Mouse (Mus musculus): Measurements from ENCODE around the gene Agfg2. TPM values are rescaled to one million over a fixed set of nuclear protein-coding genes. Genes with fewer than 3 reads are reported as not detected.
"Not testable (repeated sequence)": the region's sequence is repeated elsewhere in the genome, so short reads cannot be mapped to it uniquely, and the experiment has no call there.

Agfg2 gene
- polyA plus RNA-seq, 1 experiment = 46.9 TPM

DNA sequence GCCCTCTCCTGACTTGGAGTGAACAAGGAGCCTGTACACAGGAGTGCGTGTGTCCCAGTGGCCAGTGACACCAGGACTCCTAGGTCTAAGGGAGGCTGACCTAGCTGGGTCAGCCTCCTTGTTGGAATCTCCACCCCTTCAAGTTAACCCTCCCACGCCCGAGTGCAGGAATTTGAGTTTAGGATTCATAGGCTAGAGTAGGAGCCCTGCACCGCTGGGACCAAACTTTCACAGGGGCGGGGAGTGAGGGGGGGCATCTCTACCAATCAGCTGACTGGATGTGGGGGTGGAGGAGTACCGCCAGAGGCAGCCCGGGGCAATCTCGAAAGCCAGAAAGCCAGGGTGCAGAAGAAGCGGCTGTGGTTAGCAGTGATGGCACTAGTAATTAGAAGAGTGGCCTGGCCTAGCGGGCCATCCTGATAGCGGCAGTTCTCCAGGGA is 38.9 kb downstream of the Agfg2 start, which contains the start of gene Irs3:
Gene Irs3, minus strand, starts transcription at position 63 of the 440 bp plus-strand sequence.
- no peak for DNase-seq (ENCODE audit: low read depth)

DNA sequence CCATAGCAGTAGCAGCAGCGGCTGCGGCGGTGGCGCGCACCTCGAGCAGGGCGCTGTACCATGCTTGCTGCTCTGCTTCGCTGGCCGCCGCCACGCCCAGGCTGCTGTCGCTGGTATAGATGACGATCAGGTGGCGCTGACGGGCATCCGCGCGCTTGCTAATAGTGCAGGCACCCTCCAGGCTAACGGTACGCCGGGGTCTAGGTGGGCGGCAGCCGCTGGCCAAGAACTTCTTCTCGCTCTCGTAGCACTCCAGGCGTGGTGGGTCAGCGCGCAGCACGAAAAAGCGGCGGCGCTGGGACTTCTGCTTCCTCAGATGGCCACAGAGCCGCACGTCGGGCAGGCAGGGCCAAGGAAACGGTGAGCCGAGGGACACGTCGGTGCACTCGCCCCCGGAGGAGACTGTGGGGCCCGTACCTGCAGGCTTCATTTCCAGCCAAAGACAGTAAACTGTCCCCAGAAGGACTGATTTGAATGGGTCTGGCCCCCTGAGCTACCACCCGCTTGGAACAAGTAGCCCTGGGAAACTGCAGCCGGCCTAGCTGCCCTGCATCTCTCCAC is 39.4 kb downstream of the Agfg2 start:
- DNase-seq (ENCODE audit: low read depth) = no peak

DNA sequence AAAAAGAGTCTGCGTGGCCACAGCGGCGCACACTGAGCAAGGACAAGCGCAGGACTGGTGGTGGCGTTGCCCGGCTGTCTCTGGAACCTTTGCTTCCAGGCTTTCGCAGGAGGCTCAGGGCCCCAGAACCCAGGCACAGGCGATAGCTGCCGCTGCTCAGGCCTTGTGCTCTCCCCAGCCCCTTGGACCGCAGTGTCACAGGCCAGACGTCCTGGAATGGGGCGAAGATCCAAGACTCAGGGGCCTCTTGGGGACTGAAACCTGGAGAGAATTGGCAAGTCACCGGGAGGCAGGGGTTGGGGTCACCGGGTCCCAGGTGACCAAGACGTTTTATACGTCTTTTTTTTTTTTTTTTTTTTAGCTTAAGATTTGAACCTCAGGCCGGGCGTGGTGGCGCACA is 40.0 kb downstream of the Agfg2 start:
- DNase-seq (ENCODE audit: low read depth) = no peak

DNA sequence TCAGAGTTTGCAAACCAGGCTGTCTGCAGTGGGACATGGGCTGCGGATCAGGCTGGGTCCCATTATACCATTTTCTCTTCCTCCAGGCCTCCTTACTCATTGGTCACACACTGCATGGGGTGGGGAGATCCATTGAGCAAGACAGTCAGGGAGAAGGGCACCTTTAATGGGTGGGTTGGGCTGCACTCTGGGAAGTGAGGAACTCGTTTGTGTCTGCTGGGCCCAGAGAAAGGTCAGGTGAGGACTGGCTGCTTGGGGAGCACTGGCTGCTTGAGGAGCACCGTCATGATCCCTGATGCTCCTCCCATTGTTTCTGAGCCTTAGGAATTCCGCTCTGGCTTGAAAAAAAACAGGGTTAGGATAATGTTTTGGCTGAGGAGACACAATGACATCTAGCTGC is 41.6 kb downstream of the Agfg2 start:
- DNase-seq (ENCODE audit: low read depth) = no peak

DNA sequence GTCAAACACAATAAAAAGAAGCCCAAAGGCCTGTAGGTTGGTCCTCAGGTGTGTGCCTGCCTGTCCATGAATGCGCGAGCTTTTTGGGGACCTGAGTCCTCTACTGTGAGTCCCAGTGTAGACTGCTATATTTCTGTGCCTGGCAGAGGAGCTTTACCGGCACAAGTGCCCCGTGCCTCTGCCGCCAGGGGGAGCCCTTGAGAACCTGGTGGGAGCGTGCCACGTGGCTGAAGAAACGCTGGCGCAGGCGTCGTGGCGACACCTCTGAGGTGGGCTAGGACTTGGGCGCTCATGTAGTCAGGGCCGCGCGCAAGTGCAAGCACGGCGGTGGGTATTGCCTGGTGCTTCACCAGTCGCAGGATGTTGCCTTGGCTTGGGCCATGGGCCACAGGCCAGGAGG is 43.5 kb downstream of the Agfg2 start, which contains the start of gene Sap25:
Gene Sap25, plus strand, starts transcription at position 281 of the 400 bp plus-strand sequence.
- no peak for DNase-seq (ENCODE audit: low read depth)

DNA sequence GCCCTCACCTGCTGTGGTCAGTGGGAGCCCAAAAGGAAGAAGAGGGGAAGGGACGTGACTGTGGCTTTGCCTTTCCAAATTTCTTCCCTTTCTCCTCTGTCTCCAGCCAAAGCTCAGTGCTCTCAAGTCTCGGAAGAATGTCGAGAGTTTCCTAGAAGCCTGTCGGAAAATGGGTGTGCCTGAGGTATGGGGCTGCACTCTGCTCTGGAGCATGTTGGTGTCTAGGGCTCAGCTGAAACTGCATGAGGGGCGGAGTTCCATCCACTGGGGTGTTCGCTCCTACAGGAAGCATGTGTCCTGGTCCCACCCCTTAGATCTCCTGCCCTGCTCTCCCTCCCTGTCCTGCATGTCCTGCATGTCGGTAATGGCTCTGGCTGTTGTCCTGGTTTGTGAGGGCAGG is 45.1 kb downstream of the Agfg2 start:
- DNase-seq (ENCODE audit: low read depth) = no peak

DNA sequence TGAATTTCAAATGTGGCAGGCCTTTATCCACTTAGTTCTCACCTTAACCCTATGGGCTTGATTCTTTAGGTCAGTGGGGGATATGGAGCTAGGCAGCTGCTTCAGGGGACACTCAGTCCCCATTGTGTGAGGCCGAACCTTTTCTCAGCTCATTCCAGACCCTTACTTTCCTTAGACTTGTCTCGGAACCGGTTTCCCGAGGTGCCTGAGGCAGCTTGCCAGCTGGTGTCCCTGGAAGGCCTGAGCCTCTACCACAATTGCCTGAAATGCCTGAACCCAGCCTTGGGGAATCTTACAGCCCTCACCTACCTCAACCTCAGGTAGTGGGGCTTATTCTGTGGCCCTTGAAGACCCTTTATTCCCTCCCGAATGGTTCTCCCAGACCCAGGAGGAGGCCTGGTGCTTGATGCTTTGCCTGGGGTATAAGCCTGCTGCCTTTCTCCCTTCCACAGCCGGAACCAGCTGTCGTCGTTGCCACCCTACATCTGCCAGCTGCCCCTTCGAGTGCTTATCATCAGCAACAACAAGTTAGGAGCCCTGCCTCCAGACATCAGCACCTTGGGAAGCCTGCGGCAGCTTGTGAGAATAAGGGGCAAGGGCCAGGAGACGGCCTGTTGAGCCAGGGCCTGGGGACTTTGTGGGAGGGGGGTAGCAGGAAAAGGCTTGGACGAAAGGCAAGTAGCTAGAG is 51.0 kb downstream of the Agfg2 start:
- DNase-seq (ENCODE audit: low read depth) = no peak

DNA sequence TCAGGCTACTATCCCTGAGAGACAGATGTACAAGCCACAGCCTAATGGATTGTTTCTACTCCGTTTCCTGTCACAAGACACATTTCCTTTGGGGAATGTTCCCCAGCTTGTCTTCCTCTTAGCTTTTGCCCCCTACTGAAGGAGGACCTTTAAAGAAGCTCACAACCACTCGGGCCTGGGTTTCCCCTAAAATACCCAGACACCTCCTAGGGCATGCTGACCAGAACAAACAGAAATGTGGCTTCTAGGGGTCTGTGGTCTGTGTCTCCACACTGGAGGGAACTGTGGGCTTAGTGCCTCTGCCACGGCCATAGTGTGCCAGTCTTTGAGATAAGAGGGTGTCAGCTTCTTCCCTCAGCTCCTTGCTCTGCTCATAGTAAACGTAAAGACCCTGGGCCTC is 52.9 kb downstream of the Agfg2 start:
- no peak for DNase-seq (ENCODE audit: low read depth)

DNA sequence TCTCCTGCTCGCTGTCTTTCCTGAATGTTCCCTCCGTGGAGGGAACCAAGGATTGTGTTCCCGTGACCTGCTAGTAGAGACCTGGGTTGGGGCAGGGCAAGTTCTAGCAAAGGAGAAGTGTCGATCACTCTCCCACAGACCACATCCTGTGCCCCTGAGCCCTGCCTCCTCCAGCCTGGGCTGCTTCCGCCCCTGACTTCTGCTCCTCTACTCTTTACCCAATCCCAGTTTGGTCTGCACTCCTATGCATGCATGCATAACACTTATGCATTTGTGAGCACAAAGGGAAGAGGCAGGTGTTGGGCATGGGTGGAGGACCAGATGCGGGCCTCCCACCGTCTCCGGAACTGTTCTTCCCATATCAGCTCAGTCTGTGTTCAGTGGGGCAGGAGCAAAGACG is 53.4 kb downstream of the Agfg2 start:
- no peak for DNase-seq (ENCODE audit: low read depth)

DNA sequence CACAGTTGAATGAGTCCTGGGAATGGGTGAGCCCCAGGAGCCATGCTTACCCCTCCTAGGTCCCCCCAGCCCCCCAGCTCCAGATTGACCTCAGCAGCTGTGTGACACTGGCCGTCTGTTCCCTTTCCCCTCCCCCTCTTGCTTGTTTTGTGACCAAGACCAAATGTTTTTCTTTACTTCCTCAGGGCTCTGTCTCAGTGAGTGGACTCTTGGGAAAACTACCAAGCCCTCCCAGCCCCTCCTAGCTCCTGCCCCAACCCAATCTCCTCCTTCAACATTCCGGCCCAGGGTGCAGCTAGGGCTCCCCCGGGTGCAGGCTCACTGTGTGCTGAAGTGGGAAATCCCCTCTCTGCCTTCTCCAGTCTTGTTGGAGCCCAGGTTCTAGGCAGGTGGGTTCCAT is 53.9 kb downstream of the Agfg2 start:
- DNase-seq (ENCODE audit: low read depth) = no peak

DNA sequence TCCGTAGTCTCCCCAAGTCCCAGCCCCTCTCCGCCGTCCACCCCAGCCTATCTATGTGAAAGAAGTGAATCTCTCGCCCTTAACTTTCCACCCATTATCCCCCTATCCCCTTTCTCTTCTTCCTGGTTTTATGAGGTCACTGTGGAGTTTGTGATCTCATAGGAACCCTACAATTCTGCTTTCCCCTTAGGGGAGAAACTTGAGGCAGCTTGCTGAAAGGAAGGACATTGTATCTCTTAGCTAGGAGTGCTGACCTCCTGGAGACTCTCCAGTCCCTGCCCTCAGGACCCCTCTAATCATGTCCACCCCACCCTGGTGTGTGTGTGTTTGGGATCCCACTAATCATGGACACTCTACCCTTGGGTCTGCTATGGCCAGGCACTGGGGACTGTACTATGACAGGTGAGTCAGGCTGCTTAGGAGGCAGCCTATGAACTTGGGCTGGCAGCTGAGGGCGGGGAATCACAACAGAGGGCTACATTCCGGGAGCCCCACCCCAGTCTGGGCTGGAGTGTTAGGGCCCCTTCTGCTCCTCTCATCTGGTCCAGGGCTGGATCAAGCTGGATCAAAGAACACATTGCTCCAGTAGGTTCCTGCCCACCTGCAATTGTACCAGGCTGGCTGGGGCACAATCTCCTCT is 54.5 kb downstream of the Agfg2 start:
- DNase-seq (ENCODE audit: low read depth) = no peak

DNA sequence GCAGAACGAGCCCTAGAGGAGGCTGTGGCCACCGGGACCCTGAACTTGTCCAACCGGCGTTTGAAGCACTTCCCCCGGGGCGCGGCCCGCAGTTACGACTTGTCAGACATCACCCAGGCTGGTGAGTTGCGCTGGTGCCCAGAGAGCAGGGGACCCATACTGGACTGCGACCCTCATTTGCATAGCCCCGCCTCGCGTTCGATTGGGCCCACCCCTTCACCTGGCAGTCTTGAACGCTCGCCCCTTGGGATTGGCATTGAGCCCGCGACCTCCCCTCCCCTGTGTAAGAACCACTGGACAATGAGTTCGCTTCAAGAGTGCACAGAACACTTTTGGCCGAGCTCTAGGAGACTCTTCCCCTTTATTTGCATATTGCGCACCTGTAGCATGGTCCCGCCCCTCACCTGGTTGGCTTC is 55.2 kb downstream of the Agfg2 start:
- DNase-seq (ENCODE audit: low read depth) = no peak

DNA sequence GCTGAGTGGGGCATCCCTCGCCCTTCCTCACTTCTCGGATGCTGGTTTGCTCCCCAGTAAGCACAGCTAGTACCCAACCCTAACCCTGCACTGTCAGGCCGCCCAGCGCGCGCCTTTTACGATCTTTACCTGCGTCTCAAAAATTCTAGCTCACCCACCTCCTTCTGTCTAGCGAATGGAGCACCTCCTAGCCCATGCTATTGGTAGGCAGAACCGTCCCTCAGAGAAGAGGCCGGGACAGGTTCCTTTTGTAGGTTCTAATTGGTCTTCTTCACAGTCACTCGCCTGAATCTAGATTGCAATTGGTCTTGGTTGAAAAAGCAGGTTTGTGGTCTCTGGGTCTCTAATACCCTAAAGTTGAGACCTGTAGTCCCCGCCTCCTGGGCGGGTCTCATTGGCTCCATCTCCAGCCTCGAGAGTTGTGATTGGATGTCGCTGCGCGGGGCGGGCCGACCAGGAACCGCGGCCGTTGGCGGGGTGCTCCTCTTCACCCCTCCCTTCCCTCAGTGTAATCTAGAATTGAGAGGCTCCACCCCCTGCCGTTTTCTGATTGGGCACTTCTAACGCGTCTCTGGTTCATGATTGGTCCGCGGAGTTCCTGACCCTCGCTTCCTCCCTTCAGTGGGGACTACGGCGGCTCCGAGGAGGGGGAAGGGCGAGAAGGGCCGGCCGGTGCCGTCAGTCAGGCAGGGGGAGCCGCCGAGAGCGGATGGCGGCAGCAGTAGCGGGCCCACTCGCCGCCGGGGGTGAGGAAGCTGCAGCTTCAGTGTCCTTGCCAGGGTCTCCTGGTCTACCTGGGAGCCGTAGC is 55.8 kb downstream of the Agfg2 start, which contains the start of the genes Fbxo24, Lrch4 and Gm20605:
Gene Fbxo24, minus strand, starts transcription at position 505 of the 808 bp plus-strand sequence.
Gene Lrch4, plus strand, starts transcription at position 624 of the 808 bp plus-strand sequence.
Gene Gm20605, plus strand, starts transcription at position 678 of the 808 bp plus-strand sequence.
- DNase-seq (ENCODE audit: low read depth) = peak; percentile 100

DNA sequence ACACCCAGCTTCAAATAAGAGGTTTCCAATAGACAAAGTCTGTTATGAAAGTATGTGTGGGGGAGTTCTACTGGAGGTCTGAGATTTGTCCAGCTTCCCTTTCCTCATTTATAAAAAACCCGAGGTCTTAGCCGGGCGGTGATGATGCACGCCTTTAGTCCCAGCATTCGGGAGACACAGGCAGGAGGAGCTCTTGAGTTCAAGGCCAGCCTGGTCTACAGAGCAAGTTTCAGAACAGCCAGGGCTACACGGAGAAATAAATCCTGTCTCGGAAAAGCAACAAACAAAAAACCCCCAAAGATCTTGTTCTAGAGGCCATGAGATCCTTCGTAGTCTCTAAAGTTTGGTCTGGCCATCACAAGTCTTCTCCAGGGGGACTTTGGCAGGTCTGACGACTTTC is 56.5 kb downstream of the Agfg2 start:
- DNase-seq (ENCODE audit: low read depth) = no peak

DNA sequence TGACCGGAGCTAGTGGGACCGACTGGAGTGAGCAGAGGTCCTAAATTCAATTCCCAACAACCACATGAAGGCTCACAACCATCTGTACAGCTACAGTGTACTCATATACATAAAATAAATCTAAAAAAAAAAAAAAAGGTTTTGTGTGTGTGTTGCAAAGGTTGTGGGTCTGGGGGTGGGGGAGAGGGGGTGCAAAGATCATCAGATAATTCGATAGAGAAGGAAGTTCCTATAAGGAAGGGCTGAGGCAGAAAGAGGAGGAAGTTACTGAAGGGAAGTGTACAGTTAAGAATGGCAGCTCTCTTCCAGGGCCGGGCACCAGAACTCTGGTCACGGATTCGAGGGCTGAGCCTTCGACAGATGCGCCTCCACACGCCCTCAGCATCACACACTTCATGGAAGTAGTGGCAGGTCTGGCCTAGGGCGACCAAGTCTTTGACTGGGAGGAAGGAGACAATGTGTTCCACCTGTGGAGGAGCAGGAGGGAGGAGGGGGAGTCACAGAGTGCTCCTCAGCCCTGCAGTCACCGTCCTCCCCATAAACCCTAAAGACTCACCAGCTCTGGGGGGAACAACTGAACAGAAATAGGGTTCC is 60.5 kb downstream of the Agfg2 start:
- no peak for DNase-seq (ENCODE audit: low read depth)

DNA sequence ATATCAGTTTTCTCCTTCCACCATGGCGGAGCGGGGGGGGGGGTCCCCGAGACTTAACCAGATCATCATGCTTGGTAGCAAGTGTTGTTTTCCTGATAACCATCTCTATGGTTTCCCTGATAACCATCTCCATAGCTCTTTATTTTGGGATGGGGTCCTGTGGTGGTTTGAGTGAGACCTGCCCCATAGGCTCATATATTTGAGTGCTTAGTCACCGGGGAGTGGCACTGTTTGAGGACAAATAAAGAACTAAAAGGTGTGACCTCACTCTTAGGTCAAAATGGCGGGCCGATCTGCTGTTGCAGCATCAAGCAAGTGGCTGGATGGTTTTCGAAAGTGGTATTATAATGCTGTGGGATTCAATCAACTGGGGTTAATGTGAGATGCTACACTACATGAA is 69.2 kb downstream of the Agfg2 start:
- DNase-seq (ENCODE audit: low read depth) = no peak

DNA sequence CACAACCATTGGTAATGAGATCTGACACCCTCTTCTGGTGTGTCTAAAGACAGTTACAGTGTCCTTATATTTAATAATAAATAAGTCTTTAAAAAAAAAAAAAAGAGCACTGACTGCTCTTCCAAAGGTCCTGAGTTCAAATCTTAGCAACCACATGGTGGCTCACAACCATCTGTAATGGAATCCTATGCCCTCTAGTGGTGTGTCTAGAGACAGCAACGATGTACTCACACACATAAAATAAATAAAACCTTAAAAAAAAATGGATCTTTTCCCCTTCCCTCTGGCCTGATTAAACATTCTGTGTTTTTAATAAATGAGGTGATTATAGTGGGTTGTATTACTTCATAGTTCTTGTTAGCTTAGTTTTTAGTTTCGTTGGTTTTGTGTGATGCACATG is 69.6 kb downstream of the Agfg2 start:
- DNase-seq (ENCODE audit: low read depth) = not testable (repeated sequence)

DNA sequence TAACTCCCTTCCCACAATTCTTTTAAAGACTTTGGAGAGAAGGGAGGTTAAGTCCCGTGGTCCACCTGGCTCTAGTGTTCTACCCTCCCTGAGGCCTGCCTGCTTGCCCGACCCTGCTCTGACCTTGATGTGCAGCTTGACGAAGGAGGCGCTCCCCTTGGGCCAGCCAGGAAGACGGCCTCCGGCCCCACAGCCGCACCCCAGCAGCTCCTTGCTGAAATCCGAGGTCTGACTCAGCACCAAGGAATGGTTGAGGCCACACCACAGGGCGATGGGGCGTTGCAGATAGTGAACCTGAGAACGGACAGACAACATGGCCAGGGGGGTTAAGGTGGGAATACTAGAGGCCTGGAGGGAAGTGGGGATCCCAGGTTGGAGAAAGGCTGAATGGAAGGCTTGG is 71.0 kb downstream of the Agfg2 start, which contains the start of gene Pcolce:
Gene Pcolce, minus strand, starts transcription at position 235 of the 400 bp plus-strand sequence.
- no peak for DNase-seq (ENCODE audit: low read depth)

DNA sequence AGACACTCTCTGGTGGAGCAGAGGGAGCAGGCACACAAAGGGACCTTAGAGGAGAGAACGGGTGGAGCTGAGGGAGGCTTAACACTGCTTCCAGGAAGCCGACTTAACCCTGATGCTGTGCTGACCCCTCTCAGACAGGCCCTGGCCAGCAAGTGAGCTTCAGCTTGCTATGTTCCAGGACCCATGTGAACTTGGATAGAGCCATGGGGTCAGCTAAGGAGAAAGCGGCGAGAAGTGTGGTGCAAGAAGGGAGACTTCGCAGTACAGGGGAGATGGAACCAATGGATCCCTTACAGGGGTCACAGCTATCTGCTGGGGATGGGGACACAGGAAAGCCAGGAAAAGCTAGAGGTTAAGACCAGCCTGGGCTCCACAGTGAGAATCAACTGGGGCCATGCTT is 71.5 kb downstream of the Agfg2 start:
- DNase-seq (ENCODE audit: low read depth) = no peak

DNA sequence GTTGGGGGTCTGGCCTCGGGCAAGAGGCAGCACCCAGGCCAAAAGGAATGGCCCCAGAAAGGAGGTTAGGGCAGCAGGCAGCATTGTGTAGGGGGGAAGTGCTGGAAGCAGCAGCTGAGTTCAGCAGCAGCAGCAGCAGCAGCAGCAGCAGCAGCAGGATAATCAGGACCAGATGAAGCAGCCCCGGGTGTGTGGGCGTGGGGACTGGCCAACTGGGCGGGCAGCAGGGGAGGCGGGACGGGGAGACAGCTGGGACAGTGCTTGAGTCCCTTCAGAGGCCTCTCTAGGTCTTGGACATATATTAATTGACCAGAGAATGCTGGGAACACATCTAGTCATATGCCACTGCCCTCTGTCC is 73.3 kb downstream of the Agfg2 start:
- DNase-seq (ENCODE audit: low read depth) = no peak

DNA sequence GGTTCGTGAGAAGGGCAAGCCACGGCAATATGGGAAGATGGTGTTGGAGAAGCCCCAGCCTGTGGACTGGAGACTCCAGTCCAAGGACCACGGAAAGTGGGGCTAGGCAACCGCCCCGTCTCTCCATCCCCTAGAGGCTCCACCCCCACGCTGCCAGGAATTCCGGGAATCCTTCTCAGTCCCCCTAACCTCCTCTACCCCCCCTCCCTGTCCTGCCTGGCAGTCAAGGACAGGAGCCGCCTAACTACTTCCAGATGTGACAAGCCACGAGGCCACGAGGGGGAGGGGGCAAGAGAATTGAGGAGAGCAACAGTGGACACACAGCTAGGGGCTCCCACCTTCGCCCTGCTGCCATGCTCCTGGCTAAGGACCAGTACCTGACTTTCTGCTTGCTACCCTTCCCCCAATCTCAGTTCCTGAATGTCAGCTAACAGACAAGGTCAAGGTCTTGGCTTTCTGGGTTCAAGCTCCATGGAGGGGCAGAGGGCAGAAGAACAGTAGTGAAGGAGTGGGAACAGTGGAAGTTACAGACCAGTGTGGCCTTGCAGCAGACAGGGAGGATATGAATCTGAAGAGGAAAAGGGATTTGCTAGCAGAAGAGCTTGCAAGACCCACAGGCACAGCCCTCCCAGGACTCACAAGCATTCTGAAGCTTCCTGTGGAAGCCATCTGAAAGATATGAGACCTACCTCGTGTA is 73.8 kb downstream of the Agfg2 start:
- DNase-seq (ENCODE audit: low read depth) = no peak
